Mouse (Mus musculus): Measurements from ENCODE around the gene 1110008L16Rik. TPM values are rescaled to one million over a fixed set of nuclear protein-coding genes. Genes with fewer than 3 reads are reported as not detected.

1110008L16Rik gene
- 8.2 and 11.3 TPM in 2 replicates for polyA plus RNA-seq (2012; rRNA removed; ENCODE audit: low replicate concordance)

DNA sequence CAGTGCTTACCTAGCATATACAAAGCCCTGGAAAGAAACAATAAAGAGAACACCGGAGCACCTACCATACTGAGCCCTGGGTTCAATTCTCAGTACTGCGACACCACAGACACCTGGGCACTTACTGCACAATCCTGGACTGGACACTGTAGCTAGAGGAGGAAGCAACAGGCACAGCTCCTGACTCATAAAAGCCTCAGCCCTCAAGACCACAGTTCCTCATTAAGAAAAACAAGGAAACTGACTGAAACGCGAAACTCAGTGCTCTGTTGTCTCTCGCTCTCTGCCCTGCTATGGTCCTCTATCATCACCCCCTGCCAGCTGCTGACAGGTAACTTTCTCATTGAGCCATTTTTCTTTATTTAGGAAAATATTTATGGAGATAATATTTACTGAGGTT, at the start of gene 1110008L16Rik:
1110008L16Rik (plus strand) TSS at position 242 of the 400 bp plus-strand sequence.

GRCm38 (mm10) chr12:55302485-55303441, 3.4 kb downstream of the 1110008L16Rik start, which contains the start of gene Ppp2r3c:
Gene Ppp2r3c, minus strand, starts transcription at chr12:55302998.

GRCm38 (mm10) chr12:55384023-55384749, 84.8 kb downstream of the 1110008L16Rik start, which contains the start of gene Psma6:
Gene Psma6, plus strand, starts transcription at chr12:55384222.

Other genes with a start within 250 kb of the 1110008L16Rik start
- gene 2700097O09Rik, start 219.5 kb upstream of the 1110008L16Rik start, polyA plus RNA-seq (2012; rRNA removed; ENCODE audit: low replicate concordance) = 8.0 and 8.9 TPM in 2 replicates
- 14.0 and 21.4 TPM in 2 replicates for gene Srp54a, start 219.3 kb upstream of the 1110008L16Rik start, polyA plus RNA-seq (2012; rRNA removed; ENCODE audit: low replicate concordance)
- gene Fam177a, start 175.1 kb upstream of the 1110008L16Rik start, polyA plus RNA-seq (2012; rRNA removed; ENCODE audit: low replicate concordance) = 8.1 and 11.8 TPM in 2 replicates
- gene Srp54b, start 144.5 kb upstream of the 1110008L16Rik start, polyA plus RNA-seq (2012; rRNA removed; ENCODE audit: low replicate concordance) = 16.7 and 22.5 TPM in 2 replicates
- not detected in 2 replicates for gene 1700047I17Rik2, start 100.0 kb upstream of the 1110008L16Rik start, polyA plus RNA-seq (2012; rRNA removed; ENCODE audit: low replicate concordance)
- 10.7 and 12.2 TPM in 2 replicates for gene Srp54c, start 69.4 kb upstream of the 1110008L16Rik start, polyA plus RNA-seq (2012; rRNA removed; ENCODE audit: low replicate concordance)
- 2.8 and 3.9 TPM in 2 replicates for gene Ppp2r3c, start 3.4 kb downstream of the 1110008L16Rik start, polyA plus RNA-seq (2012; rRNA removed; ENCODE audit: low replicate concordance)
- gene Psma6, start 84.6 kb downstream of the 1110008L16Rik start, polyA plus RNA-seq (2012; rRNA removed; ENCODE audit: low replicate concordance) = 76.7 and 92.6 TPM in 2 replicates
- 159 and 221 TPM in 2 replicates for gene Nfkbia, start 193.1 kb downstream of the 1110008L16Rik start, polyA plus RNA-seq (2012; rRNA removed; ENCODE audit: low replicate concordance)